Mouse (Mus musculus) embryonic facial prominence, embryonic 14.5 days (tissue): ENCODE measurements around the gene L2hgdh. TPM values are rescaled to one million over a fixed set of nuclear protein-coding genes. Genes with fewer than 3 reads are reported as not detected.

ENCODE experiments used
- ATAC-seq: fragments of 200-750 bp; cut with Nextera tagmentation; 2 replicates; pipeline ENCODE4 v1.8.0; 2017; ENCODE audit warnings: low read depth, moderate number of reproducible peaks, moderate TSS enrichment
- DNase-seq: peaks from one replicate; pipeline ENCODE4 v3.0.0-alpha.2; 2015; ENCODE audit warnings: low spot score
- H3K27ac ChIP-seq: fragments of 300-500 bp; sonication (generic); replicated peaks from 2 replicates; pipeline ENCODE4 v1.5.1; 2014; ENCODE audit warnings: low read depth, mild to moderate bottlenecking, low read length, moderate library complexity
- H3K27me3 ChIP-seq: fragments of 300-500 bp; sonication (generic); replicated peaks from 2 replicates; pipeline ENCODE4 v1.6.1; 2014; ENCODE audit warnings: low read length; ENCODE audit not compliant: control insufficient read depth, insufficient read depth
- H3K36me3 ChIP-seq: fragments of 300-500 bp; sonication (generic); 2 replicates; pipeline ENCODE4 v1.6.1; 2014; ENCODE audit warnings: low read length, mixed read lengths; ENCODE audit not compliant: control insufficient read depth, insufficient read depth
- H3K4me1 ChIP-seq: fragments of 300-500 bp; sonication (generic); 2 replicates; pipeline ENCODE4 v1.6.1; 2014; ENCODE audit warnings: antibody characterized with exemption, low read length; ENCODE audit not compliant: control insufficient read depth, insufficient read depth
- H3K4me2 ChIP-seq: fragments of 300-500 bp; sonication (generic); 2 replicates; pipeline ENCODE4 v1.6.1; 2014; ENCODE audit warnings: low read depth, mild to moderate bottlenecking, low read length, moderate library complexity, mixed read lengths
- H3K4me3 ChIP-seq: fragments of 300-500 bp; sonication (generic); 2 replicates; pipeline ENCODE4 v1.5.1; 2014; ENCODE audit warnings: low read depth, mild to moderate bottlenecking, low read length
- H3K9ac ChIP-seq: fragments of 300-500 bp; sonication (generic); 2 replicates; pipeline ENCODE4 v1.6.1; 2014; ENCODE audit warnings: low read depth, mild to moderate bottlenecking, low read length, moderate library complexity, mixed read lengths
- H3K9me3 ChIP-seq: fragments of 300-500 bp; sonication (generic); 2 replicates; pipeline ENCODE4 v1.6.1; 2016; ENCODE audit warnings: low read length; ENCODE audit not compliant: control insufficient read depth
- WGBS: fragments of 180-500 bp; shearing (Covaris S2); extraction: QIAGEN DNeasy Blood & Tissue Kit; methylation state at CpG from one replicate; pipeline ENCODE4 v1.1.7; 2014; 5-methylcytosine and 5-hydroxymethylcytosine counted together
- polyA plus RNA-seq: library from polyadenylated mRNA; unstranded; fragments of >200 nt; fragmentation: Nextera tagmentation; extraction: Ambion mirVana; gene quantifications from 2 replicates; pipeline ENCODE4 v1.2.1, GENCODE M21; 2014

L2hgdh gene
- polyA plus RNA-seq: 21.2 and 21.8 TPM in 2 replicates

- Histone ChIP-seq H3K4me2 (peak within 1 kb of the TSS; percentile 88), H3K27me3 (no peaks in the 10 kb centered on the region), H3K9ac (peak within 1 kb of the TSS; percentile 81), H3K36me3 (peaks cover 17% of the 10 kb centered on the region; the same call in 1 of the 2 replicates), H3K9me3 (peaks cover under 1% of the 10 kb centered on the region; the same call in 1 of the 2 replicates), H3K4me3 (peak within 1 kb of the TSS; percentile 75), H3K27ac (peak within 1 kb of the TSS; percentile 80), H3K4me1 (peaks cover 14% of the 10 kb centered on the region)
- under 1% methylated on average over 41 of the region's 60 CpGs for WGBS
- DNase-seq (peak; percentile 97), ATAC-seq (peak; percentile 97)
Measured at GRCm38 (mm10) chr12:69724711-69725460, at the start of gene L2hgdh, which contains the start of gene Atp5s. TSS of gene L2hgdh (minus strand) at chr12:69724873. TSS of gene Atp5s (plus strand) at chr12:69724950.

- H3K36me3 ChIP-seq: no peaks in the 10 kb centered on the region
- ATAC-seq (no peak), DNase-seq (no peak)
- no peaks in the 10 kb centered on the region for H3K27me3 ChIP-seq
- H3K4me1 ChIP-seq: no peaks in the 10 kb centered on the region
- H3K9me3 ChIP-seq: no peaks in the 10 kb centered on the region
- no peak overlapping the region for H3K4me3 ChIP-seq
- no peak overlapping the region for H3K4me2 ChIP-seq
- H3K27ac ChIP-seq: no peak overlapping the region
- 70% methylated on average over 2 of the region's 2 CpGs for whole genome bisulfite sequencing
- H3K9ac ChIP-seq: no peak overlapping the region
Measured at GRCm38 (mm10) chr12:69768841-69769240, 44.2 kb upstream of the L2hgdh start.

- H3K4me2 ChIP-seq: no peak overlapping the region
- H3K4me3 ChIP-seq: no peak overlapping the region
- no peak overlapping the region for H3K27ac ChIP-seq
- no peaks in the 10 kb centered on the region for H3K9me3 ChIP-seq
- DNase-seq (no peak), ATAC-seq (no peak)
- 47% methylated on average over 9 of the region's 9 CpGs for WGBS
- H3K27me3 ChIP-seq: no peaks in the 10 kb centered on the region
- no peaks in the 10 kb centered on the region for H3K4me1 ChIP-seq
- no peaks in the 10 kb centered on the region for H3K36me3 ChIP-seq
- no peak overlapping the region for H3K9ac ChIP-seq
Measured at GRCm38 (mm10) chr12:69767476-69768258, 43.0 kb upstream of the L2hgdh start.

- no peak for ATAC-seq
- 82% methylated on average over 10 of the region's 10 CpGs for WGBS
Measured at GRCm38 (mm10) chr12:69766185-69766904, 41.7 kb upstream of the L2hgdh start.

GRCm38 (mm10) chr12:69765543-69765942, 40.9 kb upstream of the L2hgdh start:
- DNase-seq (peak; percentile 74), ATAC-seq (peak; percentile 63)
- no peaks in the 10 kb centered on the region for H3K36me3 ChIP-seq
- no peak overlapping the region for H3K4me2 ChIP-seq
- H3K4me1 ChIP-seq: no peaks in the 10 kb centered on the region
- no peak overlapping the region for H3K4me3 ChIP-seq
- no peak overlapping the region for H3K27ac ChIP-seq
- H3K9ac ChIP-seq: no peak overlapping the region
- no peaks in the 10 kb centered on the region for H3K9me3 ChIP-seq
- 70% methylated on average over 9 of the region's 9 CpGs for WGBS
- H3K27me3 ChIP-seq: no peaks in the 10 kb centered on the region

More at GRCm38 (mm10) chr12:69766185-69766904, 41.7 kb upstream of the L2hgdh start:
- no peak overlapping the region for H3K4me2 ChIP-seq
- no peaks in the 10 kb centered on the region for H3K9me3 ChIP-seq
- H3K36me3 ChIP-seq: no peaks in the 10 kb centered on the region
- H3K27me3 ChIP-seq: no peaks in the 10 kb centered on the region
- no peaks in the 10 kb centered on the region for H3K4me1 ChIP-seq
- no peak overlapping the region for H3K4me3 ChIP-seq
- no peak overlapping the region for H3K9ac ChIP-seq
- DNase-seq: no peak
- H3K27ac ChIP-seq: no peak overlapping the region

- ATAC-seq: no peak
- 56% methylated on average over 2 of the region's 2 CpGs for WGBS
- DNase-seq: peak; percentile 24
Measured at GRCm38 (mm10) chr12:69761603-69762002, 36.9 kb upstream of the L2hgdh start.

GRCm38 (mm10) chr12:69760743-69761406, 36.2 kb upstream of the L2hgdh start:
- H3K4me2 ChIP-seq: no peak overlapping the region
- H3K36me3 ChIP-seq: no peaks in the 10 kb centered on the region
- no peaks in the 10 kb centered on the region for H3K9me3 ChIP-seq
- H3K4me3 ChIP-seq: no peak overlapping the region
- no peak for DNase-seq
- H3K4me1 ChIP-seq: peaks cover 18% of the 10 kb centered on the region
- WGBS: 67% methylated on average over 20 of the region's 20 CpGs
- ATAC-seq: no peak
- H3K9ac ChIP-seq: no peak overlapping the region
- no peaks in the 10 kb centered on the region for H3K27me3 ChIP-seq
- H3K27ac ChIP-seq: no peak overlapping the region; the same call in 1 of the 2 replicates

More at GRCm38 (mm10) chr12:69761603-69762002, 36.9 kb upstream of the L2hgdh start:
- Histone ChIP-seq H3K36me3 (no peaks in the 10 kb centered on the region), H3K4me2 (no peak overlapping the region), H3K4me1 (peaks cover 18% of the 10 kb centered on the region), H3K4me3 (no peak overlapping the region), H3K27ac (no peak overlapping the region), H3K27me3 (no peaks in the 10 kb centered on the region), H3K9me3 (no peaks in the 10 kb centered on the region), H3K9ac (no peak overlapping the region)

- DNase-seq (no peak), ATAC-seq (no peak)
- H3K4me2 ChIP-seq: no peak overlapping the region
- no peaks in the 10 kb centered on the region for H3K36me3 ChIP-seq
- no peak overlapping the region for H3K27ac ChIP-seq
- 39% methylated on average over 6 of the region's 6 CpGs for WGBS
- H3K27me3 ChIP-seq: no peaks in the 10 kb centered on the region
- no peaks in the 10 kb centered on the region for H3K9me3 ChIP-seq
- no peak overlapping the region for H3K4me3 ChIP-seq
- no peak overlapping the region for H3K9ac ChIP-seq
- peaks cover 18% of the 10 kb centered on the region for H3K4me1 ChIP-seq
Measured at GRCm38 (mm10) chr12:69760014-69760413, 35.3 kb upstream of the L2hgdh start.
